Mouse (Mus musculus) mouse embryonic stem cell (cell line): ENCODE results near the gene Gm1140.
"Not testable (repeated sequence)": the region's sequence is repeated elsewhere in the genome, so short reads cannot be mapped to it uniquely, and the experiment has no call there.

Experiments used
- in situ Hi-C, 2 experiments: fragments of 300-500 bp; cut with MboI; formaldehyde crosslinking; loops; 1 replicate in 1 of 2; 3 replicates in 1 of 2; pipeline ENCODE4 v1.14.3; 2019 to 2020; ENCODE audit warnings: low sequenced_read_pairs in 2 of 2, low pct_unique_long_range_greater_than_20kb in 1 of 2, mixed read lengths in 1 of 2; ENCODE audit not compliant: unreplicated experiment in 1 of 2

Gm1140 gene

DNA sequence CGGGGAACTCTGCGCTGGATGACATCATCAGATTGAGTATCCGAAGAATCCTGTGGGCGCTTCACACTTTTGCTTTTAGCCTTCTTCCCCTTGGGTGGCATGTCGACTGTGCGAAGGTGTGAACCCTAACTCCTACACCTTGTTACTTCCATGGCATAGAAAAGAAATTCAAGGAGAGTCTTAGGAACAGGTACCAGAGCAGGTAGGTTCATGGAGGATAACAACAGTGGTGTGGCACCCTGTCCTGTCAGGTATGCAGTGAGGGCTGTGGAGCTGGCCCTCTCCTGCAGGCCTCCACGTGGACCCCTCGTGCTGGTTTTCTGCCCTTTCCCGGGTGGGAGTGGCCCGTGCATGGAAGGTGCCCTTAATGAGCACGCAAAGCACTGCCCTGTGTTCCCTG is at the start of gene Gm1140:
Gene Gm1140 (minus strand): TSS at position 101 of the 400 bp plus-strand sequence.
- in situ Hi-C loops, result not testable (repeated sequence)

DNA sequence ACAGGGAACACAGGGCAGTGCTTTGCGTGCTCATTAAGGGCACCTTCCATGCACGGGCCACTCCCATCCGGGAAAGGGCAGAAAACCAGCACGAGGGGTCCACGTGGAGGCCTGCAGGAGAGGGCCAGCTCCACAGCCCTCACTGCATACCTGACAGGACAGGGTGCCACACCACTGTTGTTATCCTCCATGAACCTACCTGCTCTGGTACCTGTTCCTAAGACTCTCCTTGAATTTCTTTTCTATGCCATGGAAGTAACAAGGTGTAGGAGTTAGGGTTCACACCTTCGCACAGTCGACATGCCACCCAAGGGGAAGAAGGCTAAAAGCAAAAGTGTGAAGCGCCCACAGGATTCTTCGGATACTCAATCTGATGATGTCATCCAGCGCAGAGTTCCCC is 2.0 kb upstream of the Gm1140 start, which contains the start of gene Gm14692:
Gene Gm14692 (plus strand): TSS at position 301 of the 400 bp plus-strand sequence.
- in situ Hi-C loops, result not testable (repeated sequence)
